Mouse (Mus musculus) spleen, adult 2 months (tissue): ENCODE measurements around the gene Cngb1.

Experiments used
- CTCF ChIP-seq: fragments of 200-500 bp; IDR thresholded peaks from 2 replicates; pipeline ENCODE4 v1.5.1; 2011; ENCODE audit warnings: mild to moderate bottlenecking, inconsistent platforms; ENCODE audit not compliant: insufficient read depth, insufficient read length, insufficient replicate concordance; ENCODE audit errors: extremely low read depth
- POLR2A ChIP-seq: fragments of 200-500 bp; IDR thresholded peaks from 2 replicates; pipeline ENCODE4 v1.6.1; 2011; ENCODE audit warnings: low read depth, low read length, inconsistent platforms

DNA sequence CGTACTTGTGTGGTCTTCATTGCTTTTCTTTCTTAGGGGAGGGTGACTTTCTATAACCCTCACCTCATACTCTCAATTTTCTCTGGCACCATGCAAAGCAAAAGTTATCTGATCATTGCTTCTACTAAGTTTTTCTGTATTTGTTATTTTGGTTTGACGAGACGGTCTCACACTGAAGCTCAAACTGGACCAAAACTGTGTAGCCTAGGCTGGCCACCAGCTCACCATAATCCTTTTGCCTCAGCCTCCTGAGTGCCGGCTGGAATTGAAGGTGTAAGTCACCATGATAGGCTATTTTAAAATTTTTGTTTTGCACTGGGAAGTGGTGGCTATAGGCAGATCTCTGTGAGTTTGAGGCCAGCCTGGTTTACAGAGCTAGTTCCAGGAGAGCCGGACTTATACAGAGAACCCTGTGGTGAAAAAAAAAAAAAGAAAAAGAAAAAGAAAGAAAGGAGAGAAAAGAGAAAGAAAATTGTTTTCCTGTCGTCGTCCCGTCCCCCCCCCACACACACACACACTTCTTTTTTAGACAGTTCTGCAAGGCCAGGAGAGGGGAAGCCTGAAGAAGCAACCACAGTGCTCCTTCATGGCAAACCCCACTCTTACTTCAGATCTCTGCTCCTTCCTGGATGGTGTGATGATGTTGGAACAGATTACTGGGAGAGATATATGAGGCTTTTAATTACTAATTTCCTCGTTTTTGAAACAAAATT is 102.9 kb downstream of the Cngb1 start:
- TF ChIP-seq POLR2A (no peak), CTCF (no peak)
